Mouse (Mus musculus): ENCODE data around the gene Acer1. TPM values are rescaled to one million over a fixed set of nuclear protein-coding genes. Genes with fewer than 3 reads are reported as not detected.
A peak's percentile ranks its signal among the peaks of the same experiment; 100 is the strongest.

Gene Acer1
- total RNA-seq, 2 experiments from 2014 or later = not detected

GRCm38 (mm10) chr17:56990115-56990746, 8.3 kb upstream of the Acer1 start, which contains the start of gene Clpp:
Gene Clpp (plus strand): TSS chr17:56990305.
- intact Hi-C loops (cut with DNase I) = loop anchor here (2.0 to 10.0 kb wide), 3 partner anchors 21 to 255 kb away; partner anchors contain the start of genes Gm17949, Gpr108, Gtf2f1 and Rfx2
- peak; percentile 91 to 95 for DNase-seq

GRCm38 (mm10) chr17:56989467-56990114, 7.7 kb upstream of the Acer1 start:
- peak in 1 of 2 experiments; percentile 78 for DNase-seq
- intact Hi-C loops (cut with DNase I) = loop anchor here (2.0 to 10.0 kb wide), 4 partner anchors 21 to 255 kb away; partner anchors contain the start of genes Gm17949, Gpr108, Gtf2f1 and Mllt1

DNA sequence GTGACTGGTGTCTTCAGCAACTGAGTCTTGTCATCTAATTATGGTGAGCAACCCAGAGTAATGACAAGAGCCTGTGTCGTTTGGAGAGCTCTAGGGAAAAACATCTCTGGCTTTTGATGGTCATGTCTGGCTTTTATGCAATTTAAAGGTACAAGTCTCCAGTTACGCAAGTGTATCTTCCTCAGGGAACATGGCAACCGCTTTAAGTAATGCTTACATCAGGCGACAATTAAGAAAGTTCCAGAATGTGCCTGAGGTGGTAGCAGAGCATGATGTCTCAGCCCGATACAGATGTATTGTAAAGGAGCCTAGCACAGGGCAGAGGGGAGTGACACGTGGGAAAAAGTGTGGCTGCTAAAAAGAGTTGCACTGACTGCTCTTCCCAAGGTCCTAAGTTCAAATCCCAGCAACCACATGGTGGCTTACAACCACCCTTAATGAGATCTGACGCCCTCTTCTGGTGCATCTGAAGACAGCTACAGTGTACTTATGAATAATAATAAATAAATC, 7.0 kb upstream of the Acer1 start:
- intact Hi-C loops (cut with DNase I) = loop anchor here (2.0 kb wide), 1 partner anchor 54 kb away; the partner anchor contains the start of gene Mllt1
- no peak for DNase-seq

DNA sequence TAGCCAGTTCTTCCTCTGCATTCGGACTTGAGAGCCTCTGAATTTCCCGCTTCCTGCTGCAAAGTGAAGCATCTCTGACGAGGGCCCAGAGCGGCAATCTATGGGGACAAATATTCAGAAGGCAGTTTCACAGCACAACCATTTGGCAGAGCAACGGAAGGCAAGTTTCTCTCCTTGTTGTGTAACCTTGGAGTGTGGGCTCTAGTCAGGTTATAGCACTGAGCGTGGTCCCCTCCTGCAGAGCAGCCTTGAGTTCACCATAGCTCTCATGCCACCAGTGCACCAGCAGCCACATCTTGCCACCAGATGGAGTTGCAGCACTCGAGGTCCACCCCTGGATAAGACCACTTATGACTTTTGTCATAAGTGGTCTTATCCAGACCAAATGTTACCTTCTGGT, 6.5 kb upstream of the Acer1 start:
- DNase-seq = peak in 1 of 2 experiments; percentile 1
- intact Hi-C loops (cut with DNase I) = loop anchor here (2.0 kb wide), 1 partner anchor 54 kb away; the partner anchor contains the start of gene Mllt1

DNA sequence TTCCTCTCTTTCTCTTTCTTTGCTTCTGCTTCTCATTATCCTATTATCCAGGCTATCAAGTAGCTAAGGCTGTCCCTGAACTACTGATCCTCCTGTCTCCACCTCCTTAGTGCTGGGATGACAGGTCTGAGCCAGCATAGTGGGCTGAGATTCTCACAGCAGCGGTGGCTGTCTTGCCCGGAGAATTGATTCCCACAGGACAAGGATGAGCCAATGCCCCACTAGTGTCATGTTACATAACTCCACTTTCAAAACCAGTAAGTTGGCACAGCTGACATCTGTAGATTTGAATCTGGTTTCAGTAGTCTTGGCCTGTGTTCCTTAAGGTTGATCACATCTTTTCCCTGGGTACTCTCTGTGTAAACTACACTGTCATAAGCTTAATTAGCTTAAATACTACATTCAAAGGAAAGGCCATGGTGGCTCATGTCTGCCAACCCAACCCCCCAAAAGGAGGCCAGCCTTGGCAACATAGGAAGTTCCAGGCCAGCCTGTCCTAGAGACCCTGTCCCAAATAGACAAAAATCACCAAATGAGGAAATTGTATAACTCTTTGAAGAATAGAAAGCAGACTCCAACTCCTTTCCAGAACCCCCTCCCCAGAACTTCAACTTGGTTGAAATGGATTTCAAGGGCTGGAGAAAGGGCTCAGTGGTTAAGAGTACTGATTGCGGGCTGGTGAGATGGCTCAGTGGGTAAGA, 4.3 kb upstream of the Acer1 start:
- DNase-seq = no peak
- intact Hi-C loops (cut with DNase I) = no loop called here

- intact Hi-C loops (cut with DNase I) = no loop called here
- DNase-seq = no peak
Measured at GRCm38 (mm10) chr17:56985656-56986055, 3.7 kb upstream of the Acer1 start.

- intact Hi-C loops (cut with DNase I) = no loop called here
- no peak for DNase-seq
Measured at GRCm38 (mm10) chr17:56984886-56985285, 3.0 kb upstream of the Acer1 start.

DNA sequence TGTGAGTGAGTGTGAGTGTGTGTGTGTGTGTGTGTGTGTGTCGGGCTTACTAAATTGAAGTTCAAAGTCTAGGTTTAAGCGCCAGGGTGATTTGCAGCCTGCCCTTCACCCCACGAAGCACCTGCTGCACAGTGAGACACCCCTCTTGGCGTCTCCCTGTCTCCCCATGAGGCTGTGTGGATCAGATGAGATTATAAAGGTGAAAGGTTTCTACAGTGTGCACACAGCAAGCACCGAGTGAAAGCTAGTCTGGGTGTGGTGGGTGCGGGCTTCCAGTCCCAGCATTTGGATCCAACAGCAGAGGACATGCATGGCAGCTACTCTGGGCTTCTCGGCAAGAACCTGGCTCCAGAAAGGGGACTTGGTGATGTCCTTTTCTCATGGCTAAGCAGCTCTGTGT, 877 bp downstream of the Acer1 start:
- intact Hi-C loops (cut with DNase I) = no loop called here
- DNase-seq = no peak

DNA sequence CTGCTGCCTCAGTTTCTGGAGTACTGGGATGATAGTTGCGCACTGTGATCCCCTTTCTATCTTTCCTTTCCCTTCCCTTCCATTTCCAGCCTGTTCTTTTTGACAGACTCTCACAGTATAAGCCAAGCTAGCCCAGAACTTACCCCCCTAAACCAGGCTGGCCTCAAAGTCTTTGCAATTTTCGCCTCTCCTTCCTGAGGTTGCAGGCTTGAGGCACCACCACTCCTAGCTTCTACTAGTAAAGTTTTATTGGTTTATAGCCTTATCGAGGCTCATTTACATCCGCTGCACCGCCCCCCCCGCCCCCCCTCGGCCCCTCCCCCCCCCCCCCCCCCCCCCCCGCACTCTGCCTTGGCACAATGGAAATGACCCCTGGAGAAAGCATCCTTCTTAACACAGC, 2.4 kb downstream of the Acer1 start:
- intact Hi-C loops (cut with DNase I) = no loop called here
- DNase-seq = no peak

DNA sequence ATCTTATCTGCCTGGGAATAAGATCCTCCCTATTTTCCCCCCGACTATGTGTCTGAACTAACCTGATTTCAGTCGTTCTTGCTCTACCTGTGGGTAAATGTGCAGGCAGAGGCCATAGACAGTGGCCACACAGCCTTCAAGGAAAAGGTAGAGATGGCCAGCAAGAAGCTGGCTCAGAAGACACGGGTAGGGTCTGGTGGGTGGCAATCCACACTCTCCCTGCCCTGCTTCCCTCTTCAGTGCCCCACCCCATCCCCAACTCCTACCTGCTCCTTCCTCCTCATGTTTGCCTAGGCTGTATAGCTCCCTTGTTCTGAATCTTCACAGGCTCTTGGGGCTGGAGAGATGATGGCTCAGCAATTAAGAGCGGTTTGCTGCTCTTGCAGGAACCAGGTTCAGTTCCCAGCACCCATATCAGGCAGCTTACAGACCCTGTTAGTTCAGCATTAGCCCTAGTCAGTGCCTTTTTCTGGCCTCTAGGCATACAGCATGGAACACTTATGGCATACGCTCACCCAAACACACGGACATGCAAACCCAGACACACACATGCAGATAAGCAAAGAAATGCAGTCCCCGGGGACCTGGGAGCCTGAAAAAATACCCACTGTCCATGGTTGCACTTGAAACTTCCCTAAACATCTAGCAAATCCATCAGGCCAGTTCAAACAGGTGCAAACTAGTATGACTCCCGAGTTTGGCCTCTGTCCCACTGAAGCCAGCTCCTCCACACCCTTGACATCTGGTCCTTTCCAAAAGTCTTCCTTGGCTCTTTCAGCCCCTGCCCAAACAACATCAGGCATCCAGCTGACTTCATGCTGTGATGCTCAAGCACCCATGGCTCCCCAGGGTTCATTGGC, 5.2 kb downstream of the Acer1 start:
- DNase-seq = no peak
- intact Hi-C loops (cut with DNase I) = no loop called here

- no peak for DNase-seq
- intact Hi-C loops (cut with DNase I) = no loop called here
Measured at GRCm38 (mm10) chr17:56975391-56975790, 6.5 kb downstream of the Acer1 start.

DNA sequence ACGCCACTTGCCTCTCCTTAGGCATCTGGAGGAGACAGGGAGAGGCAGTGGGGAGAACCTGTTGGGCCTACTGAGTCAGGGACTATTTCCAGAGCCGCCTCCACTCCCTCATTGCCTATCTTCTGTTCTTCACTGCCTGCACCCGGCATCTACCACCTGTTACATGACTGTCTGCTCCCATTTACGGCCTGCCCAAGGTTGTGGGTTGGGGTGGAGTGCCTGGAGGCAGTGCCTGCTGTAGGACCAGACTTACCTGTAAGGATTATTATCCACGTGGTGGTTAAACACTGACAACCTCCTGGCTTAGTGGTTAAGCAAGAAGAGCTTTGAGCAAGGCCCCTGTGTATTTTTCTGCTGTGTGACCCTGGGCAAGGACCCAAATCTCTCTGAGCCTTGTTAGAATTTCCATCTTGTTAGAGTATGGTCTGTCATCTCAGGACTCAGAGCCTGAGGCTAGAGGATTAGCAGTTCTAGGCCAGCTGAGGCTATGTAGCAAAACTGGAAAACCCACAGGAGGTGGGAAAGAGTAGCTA, 7.2 kb downstream of the Acer1 start:
- intact Hi-C loops (cut with DNase I) = no loop called here
- DNase-seq = no peak

DNA sequence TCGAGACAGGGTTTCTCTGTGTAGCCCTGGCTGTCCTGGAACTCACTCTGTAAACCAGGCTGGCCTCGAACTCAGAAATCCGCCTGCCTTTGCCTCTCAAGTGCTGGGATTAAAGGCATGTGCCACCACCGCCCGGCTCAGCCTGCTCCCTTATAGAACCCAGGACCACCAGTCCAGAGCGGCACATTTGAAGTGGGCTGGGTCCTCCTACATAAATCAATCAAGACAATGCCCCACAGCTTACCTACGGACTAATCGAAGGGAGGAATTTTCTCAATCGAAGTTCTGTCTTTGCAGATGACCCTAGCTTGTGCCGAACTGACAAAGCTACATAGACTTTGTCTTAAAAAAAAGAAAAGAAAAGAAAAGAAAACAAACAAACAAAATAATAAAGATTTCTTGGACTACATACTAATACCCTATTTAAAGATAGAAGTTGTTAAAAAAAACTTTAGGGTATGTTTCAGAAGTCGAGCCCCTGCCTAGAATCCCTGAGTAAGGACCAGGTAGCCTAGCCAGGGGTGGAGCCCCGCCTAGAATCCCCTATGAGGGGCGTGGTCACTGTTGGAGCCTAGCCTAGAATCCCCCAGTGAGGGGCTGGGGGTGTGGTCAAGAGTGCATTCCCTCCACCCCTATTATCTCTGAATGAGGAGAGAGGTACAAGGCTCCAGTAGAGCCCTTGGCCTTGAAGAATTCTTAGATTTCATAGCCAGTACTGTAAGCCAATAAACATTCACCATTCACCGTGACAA, 7.8 kb downstream of the Acer1 start:
- intact Hi-C loops (cut with DNase I) = no loop called here
- DNase-seq = no peak

- intact Hi-C loops (cut with DNase I) = no loop called here
- no peak for DNase-seq
Measured at GRCm38 (mm10) chr17:56970081-56970480, 11.8 kb downstream of the Acer1 start.

- DNase-seq = no peak
- intact Hi-C loops (cut with DNase I) = no loop called here
Measured at GRCm38 (mm10) chr17:56969321-56969720, 12.6 kb downstream of the Acer1 start.

DNA sequence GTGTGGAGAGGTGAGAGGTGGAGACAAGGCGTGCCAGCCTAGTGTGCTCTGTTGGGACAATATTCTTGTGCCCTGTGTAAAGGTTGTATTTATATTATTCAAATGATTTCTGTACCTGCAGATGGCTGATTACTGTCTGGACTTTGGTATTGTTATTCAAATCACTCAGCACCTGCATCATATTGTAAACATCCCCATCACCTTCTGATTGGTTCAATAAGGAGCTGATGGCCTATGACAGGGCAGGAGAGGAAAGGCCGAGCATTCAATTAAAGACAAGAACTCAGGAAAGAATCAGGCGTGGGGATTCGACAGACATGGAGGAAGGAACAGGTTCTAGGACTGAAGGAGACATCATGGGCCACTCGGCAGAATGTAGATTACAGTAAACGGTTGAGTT, 18.3 kb downstream of the Acer1 start:
- intact Hi-C loops (cut with DNase I) = no loop called here
- no peak for DNase-seq

GRCm38 (mm10) chr17:56962642-56963405, 19.1 kb downstream of the Acer1 start:
- intact Hi-C loops (cut with DNase I) = no loop called here
- DNase-seq = no peak

DNA sequence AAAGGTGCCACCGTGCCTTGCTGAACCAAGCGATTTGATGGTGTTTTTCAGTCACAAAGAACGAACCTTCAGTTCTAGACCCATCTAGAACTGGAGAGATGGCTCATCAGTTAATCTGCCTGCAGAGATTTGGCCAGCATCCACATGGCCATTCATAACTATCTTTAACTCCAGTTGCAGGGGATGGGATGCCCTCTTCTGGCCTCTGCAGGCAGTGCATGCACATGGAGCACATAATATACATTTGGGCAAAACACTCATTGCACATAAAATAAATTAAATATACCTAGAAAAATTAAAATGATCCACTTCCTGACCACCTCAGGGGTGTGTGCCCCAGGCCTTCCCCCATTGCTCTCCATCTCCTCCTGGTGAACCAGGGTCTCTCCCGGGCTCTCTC, 20.0 kb downstream of the Acer1 start:
- intact Hi-C loops (cut with DNase I) = no loop called here
- DNase-seq = no peak

- no peak for DNase-seq
- intact Hi-C loops (cut with DNase I) = no loop called here
Measured at GRCm38 (mm10) chr17:56958667-56959066, 23.3 kb downstream of the Acer1 start.
